Mouse (Mus musculus) neutrophil, adult 5-6 weeks (primary cell): ENCODE results near the gene Hoxd12. TPM values are rescaled to one million over a fixed set of nuclear protein-coding genes. Genes with fewer than 3 reads are reported as not detected.

Experiments
- ATAC-seq: fragments of 151-379, 151-347 bp; 2 replicates; pipeline ENCODE4 v1.8.0; 2017; ENCODE audit warnings: mild to moderate bottlenecking, moderate TSS enrichment; ENCODE audit not compliant: insufficient number of reproducible peaks, poor library complexity, low FRiP score, severe bottlenecking; ENCODE audit errors: extremely low read depth
- total RNA-seq: library from RNA; stranded (forward); fragments of 200-1000 nt; gene quantifications from 2 replicates; pipeline ENCODE4 v1.2.3, GENCODE M21; 2017

Gene Hoxd12
- total RNA-seq, 1 experiment from 2014 or later, result not detected

DNA sequence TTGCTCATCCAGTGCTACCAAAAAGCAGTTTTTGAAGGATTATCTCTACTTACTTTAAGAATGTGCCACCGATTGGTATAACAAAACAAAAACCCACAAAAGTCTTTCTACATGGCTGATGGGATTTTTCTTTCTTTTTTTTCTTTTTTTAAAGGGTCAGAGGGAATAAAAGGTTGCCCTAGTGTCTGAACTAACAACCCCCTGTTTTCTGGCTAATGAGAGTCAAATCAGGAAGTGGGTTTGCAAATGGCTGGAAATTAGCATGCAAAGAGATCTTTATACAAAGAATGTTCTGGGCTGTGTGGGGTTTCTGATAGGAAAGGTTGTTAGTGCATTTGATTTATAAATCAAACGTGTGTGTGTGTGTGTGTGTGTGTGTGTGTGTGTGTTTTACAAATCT lies 45.6 kb downstream of the Hoxd12 start:
- no peak for ATAC-seq

DNA sequence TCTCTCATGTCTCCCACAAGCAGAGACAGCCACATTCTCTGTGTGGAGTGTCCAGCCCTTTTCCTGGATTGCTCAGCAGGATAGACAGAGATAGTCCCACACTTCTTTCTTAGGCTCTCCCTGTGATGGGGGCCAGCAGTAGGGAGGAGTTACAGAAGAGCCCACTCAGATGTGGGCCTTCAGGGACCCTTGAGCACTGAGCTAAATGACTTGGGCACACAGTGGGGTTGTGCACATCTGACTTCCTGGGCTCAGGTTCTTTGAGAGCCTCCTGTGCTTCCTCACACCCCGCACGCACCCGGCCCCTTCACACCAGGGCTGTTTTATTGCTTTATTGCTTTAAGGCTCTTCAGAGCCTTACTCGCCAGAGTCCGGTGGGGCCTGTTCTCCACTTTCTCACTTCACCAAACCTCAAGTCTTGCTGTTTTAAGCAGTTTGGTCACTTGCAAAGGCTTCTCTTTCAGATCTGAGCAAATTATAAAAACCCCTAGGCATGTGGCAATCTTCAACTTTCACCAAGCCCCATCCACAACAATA lies 46.2 kb downstream of the Hoxd12 start:
- no peak for ATAC-seq

GRCm38 (mm10) chr2:74721882-74722281 lies 47.1 kb downstream of the Hoxd12 start:
- ATAC-seq, result no peak

GRCm38 (mm10) chr2:74722949-74723348 lies 48.1 kb downstream of the Hoxd12 start:
- no peak for ATAC-seq

DNA sequence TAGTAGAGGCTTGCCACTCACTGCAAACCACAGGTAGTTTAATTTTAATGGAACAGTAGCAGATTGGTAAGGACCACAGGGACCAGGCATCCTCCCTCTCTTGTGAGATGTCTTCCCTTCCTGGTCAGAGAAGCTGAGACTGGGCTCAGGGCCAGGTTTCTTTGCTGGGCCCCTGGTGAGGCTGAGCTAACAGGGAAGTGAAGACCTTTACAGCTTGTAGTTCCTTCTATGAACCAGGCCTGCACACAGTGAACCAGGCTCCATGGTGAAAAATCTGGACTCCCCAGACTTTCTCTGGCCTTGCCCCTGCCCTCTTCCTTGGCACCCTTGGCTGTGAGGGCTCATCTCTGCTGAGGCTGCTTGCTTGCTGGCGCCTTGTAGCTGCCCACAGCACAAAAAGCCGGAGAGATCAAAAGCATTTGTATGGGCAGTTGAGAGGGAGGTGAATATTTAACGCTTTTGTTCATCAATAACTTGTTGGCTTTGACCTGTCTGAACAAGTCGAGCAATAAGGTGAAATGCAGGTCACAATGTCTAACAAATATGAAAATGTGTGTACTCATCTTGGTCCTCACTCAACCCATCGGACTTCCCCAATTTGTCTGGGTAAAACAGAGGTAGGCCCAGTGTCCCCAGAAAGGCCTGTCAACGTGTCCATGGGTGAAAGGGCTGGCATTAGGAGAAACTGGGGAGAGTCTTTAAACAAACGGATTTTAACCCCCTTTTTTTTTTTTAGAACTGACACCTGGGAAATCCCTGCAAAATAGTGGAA lies 49.6 kb downstream of the Hoxd12 start:
- no peak for ATAC-seq

- ATAC-seq, result no peak
These were observed 50.4 kb downstream of the Hoxd12 start for GRCm38 (mm10) chr2:74725171-74725570.

GRCm38 (mm10) chr2:74726551-74726950 lies 51.7 kb downstream of the Hoxd12 start, which contains the start of gene Gm28230:
Gm28230 (plus strand) TSS chr2:74726728.
- no peak for ATAC-seq

- no peak for ATAC-seq
These were observed 52.3 kb downstream of the Hoxd12 start for GRCm38 (mm10) chr2:74726973-74727639.

Other genes starting within 250 kb of the Hoxd12 start
- gene Lnpk, start 95.6 kb upstream of the Hoxd12 start, total RNA-seq, result 43.8 and 51.8 TPM in 2 replicates
- not detected in 2 replicates for gene Evx2, start 15.5 kb upstream of the Hoxd12 start, total RNA-seq
- gene Hoxd13, start 6.7 kb upstream of the Hoxd12 start, total RNA-seq, result not detected in 2 replicates
- gene Hoxd11, start 4.5 kb downstream of the Hoxd12 start, total RNA-seq, result not detected in 2 replicates
- gene Hoxd10, start 16.9 kb downstream of the Hoxd12 start, total RNA-seq, result not detected in 2 replicates
- gene Hoxd9, start 22.7 kb downstream of the Hoxd12 start, total RNA-seq, result not detected in 2 replicates
- gene Hoxd8, start 29.6 kb downstream of the Hoxd12 start, total RNA-seq, result not detected in 2 replicates
- not detected in 2 replicates for gene Hoxd3, start 36.9 kb downstream of the Hoxd12 start, total RNA-seq
- not detected in 2 replicates for gene Hoxd4, start 36.9 kb downstream of the Hoxd12 start, total RNA-seq
- not detected in 2 replicates for gene Gm28230, start 51.7 kb downstream of the Hoxd12 start, total RNA-seq
- not detected in 2 replicates for gene Hoxd1, start 88.0 kb downstream of the Hoxd12 start, total RNA-seq
- 15.8 and 19.8 TPM in 2 replicates for gene Mtx2, start 150.8 kb downstream of the Hoxd12 start, total RNA-seq